Mouse (Mus musculus): ENCODE data around the gene Polr3b. TPM values are rescaled to one million over a fixed set of nuclear protein-coding genes. Genes with fewer than 3 reads are reported as not detected.

Gene Polr3b
- polyA plus RNA-seq, 1 experiment = 8.2 TPM

DNA sequence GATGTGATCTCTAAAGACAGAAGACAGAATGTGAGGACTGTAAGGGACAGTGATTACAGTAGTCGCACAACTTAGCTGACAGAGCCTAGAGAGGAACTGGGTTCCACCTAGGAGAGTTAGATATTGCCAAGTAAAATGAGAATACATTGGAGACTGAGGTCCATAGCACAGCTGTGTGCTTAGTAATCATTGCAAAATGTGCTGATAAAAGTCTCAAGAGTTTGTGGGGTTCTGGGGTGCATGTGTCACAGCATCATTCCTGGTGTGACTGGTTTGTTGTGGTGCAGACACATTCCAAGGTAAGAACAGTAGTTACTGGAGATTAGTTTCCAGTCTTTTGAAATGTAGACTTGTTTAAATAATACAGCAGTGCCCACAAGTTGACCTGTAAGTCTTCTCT is 82.5 kb downstream of the Polr3b start:
- Histone ChIP-seq H3K4me1 (ENCODE audit: control insufficient read depth, insufficient read depth, insufficient read length, low read length) (no peaks in the 10 kb centered on the region), H3K27ac (replicated peaks; ENCODE audit: low read depth, low read length) (no peak overlapping the region), H3K4me3 (ENCODE audit: insufficient read depth, low read depth, low read length) (no peak overlapping the region)

- H3K4me3 ChIP-seq (ENCODE audit: insufficient read depth, low read depth, low read length) = no peak overlapping the region
- no peak overlapping the region for H3K27ac ChIP-seq (replicated peaks; ENCODE audit: low read depth, low read length)
- no peaks in the 10 kb centered on the region for H3K4me1 ChIP-seq (ENCODE audit: control insufficient read depth, insufficient read depth, insufficient read length, low read length)
Measured at GRCm38 (mm10) chr10:84705234-84705633, 83.1 kb downstream of the Polr3b start.

- no peak overlapping the region for H3K27ac ChIP-seq (replicated peaks; ENCODE audit: low read depth, low read length)
- no peak overlapping the region for H3K4me3 ChIP-seq (ENCODE audit: insufficient read depth, low read depth, low read length)
- H3K4me1 ChIP-seq (ENCODE audit: control insufficient read depth, insufficient read depth, insufficient read length, low read length) = no peaks in the 10 kb centered on the region
Measured at GRCm38 (mm10) chr10:84706543-84706942, 84.5 kb downstream of the Polr3b start.

- no peak overlapping the region for H3K27ac ChIP-seq (replicated peaks; ENCODE audit: low read depth, low read length)
Measured at GRCm38 (mm10) chr10:84707226-84707625, 85.1 kb downstream of the Polr3b start.

DNA sequence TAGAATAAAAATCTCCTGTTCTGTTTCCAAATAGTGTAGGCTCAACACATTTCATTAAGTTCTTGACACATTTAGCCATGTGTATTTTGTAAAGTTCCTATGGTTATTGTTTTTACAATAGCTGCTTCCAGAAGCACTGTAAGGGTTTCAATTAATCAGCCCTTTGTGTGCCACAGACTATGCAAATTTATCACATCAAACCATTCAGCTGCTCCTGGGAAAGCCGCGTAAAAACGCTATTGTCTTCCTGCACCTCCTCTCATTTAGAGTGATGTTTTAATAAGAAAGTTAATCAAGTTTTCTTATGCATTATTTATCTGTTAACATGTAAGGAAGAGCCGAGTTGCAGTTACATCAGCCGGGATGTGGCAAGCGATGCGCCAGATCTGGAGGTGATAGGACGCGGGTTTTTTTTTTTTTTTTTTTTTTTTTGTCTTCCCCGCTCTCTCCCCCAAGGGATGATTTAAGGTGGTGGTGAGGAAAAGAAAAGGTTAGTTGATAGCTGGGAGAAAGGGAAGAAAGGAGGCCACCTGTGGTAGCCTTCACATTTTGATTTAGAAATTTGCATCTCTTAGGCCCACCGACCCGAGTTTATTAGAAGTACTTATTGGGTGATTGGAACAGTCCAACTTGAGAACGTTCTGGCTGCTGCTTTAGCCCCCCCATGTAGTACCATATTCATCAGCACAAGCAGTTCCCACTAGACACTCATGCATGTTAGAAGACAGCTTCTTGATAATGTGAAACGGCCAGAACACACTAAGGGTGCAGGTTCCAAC is 85.8 kb downstream of the Polr3b start:
- no peak overlapping the region for H3K4me3 ChIP-seq (ENCODE audit: insufficient read depth, low read depth, low read length)

More at GRCm38 (mm10) chr10:84707226-84707625, 85.1 kb downstream of the Polr3b start:
- Histone ChIP-seq H3K4me3 (ENCODE audit: insufficient read depth, low read depth, low read length) (no peak overlapping the region), H3K4me1 (ENCODE audit: control insufficient read depth, insufficient read depth, insufficient read length, low read length) (no peaks in the 10 kb centered on the region)

GRCm38 (mm10) chr10:84710192-84710591 is 88.1 kb downstream of the Polr3b start:
- H3K27ac ChIP-seq (replicated peaks; ENCODE audit: low read depth, low read length) = no peak overlapping the region
- no peaks in the 10 kb centered on the region for H3K4me1 ChIP-seq (ENCODE audit: control insufficient read depth, insufficient read depth, insufficient read length, low read length)

More for the DNA sequence above, 85.8 kb downstream of the Polr3b start:
- H3K4me1 ChIP-seq (ENCODE audit: control insufficient read depth, insufficient read depth, insufficient read length, low read length) = no peaks in the 10 kb centered on the region
- H3K27ac ChIP-seq (replicated peaks; ENCODE audit: low read depth, low read length) = no peak overlapping the region

DNA sequence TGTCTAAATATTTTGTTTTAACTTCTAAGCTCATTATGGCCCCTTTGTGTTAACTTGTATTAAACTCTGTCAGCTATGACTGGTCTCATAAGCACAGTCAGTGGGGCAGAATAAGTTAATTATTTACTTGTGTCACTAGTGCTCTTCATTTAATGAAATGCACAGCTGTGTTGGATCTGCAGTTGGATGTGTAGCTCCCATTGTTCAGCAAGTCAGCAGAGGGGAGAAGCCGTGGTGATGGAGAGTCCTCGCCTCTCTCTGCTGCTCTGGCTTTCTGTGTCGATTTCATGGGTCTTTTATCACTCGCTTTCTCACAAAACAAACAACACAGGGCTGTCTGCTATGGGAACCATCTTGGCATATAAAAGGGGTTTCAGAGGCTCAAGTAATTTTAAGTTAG is 88.7 kb downstream of the Polr3b start:
- H3K4me3 ChIP-seq (ENCODE audit: insufficient read depth, low read depth, low read length) = no peak overlapping the region
- no peak overlapping the region for H3K27ac ChIP-seq (replicated peaks; ENCODE audit: low read depth, low read length)
- no peaks in the 10 kb centered on the region for H3K4me1 ChIP-seq (ENCODE audit: control insufficient read depth, insufficient read depth, insufficient read length, low read length)

More at GRCm38 (mm10) chr10:84710192-84710591, 88.1 kb downstream of the Polr3b start:
- no peak overlapping the region for H3K4me3 ChIP-seq (ENCODE audit: insufficient read depth, low read depth, low read length)

GRCm38 (mm10) chr10:84711479-84711878 is 89.4 kb downstream of the Polr3b start:
- Histone ChIP-seq H3K4me1 (ENCODE audit: control insufficient read depth, insufficient read depth, insufficient read length, low read length) (no peaks in the 10 kb centered on the region), H3K27ac (replicated peaks; ENCODE audit: low read depth, low read length) (no peak overlapping the region), H3K4me3 (ENCODE audit: insufficient read depth, low read depth, low read length) (no peak overlapping the region)

GRCm38 (mm10) chr10:84711940-84712339 is 89.8 kb downstream of the Polr3b start:
- no peak overlapping the region for H3K27ac ChIP-seq (replicated peaks; ENCODE audit: low read depth, low read length)
- no peaks in the 10 kb centered on the region for H3K4me1 ChIP-seq (ENCODE audit: control insufficient read depth, insufficient read depth, insufficient read length, low read length)
- no peak overlapping the region for H3K4me3 ChIP-seq (ENCODE audit: insufficient read depth, low read depth, low read length)

DNA sequence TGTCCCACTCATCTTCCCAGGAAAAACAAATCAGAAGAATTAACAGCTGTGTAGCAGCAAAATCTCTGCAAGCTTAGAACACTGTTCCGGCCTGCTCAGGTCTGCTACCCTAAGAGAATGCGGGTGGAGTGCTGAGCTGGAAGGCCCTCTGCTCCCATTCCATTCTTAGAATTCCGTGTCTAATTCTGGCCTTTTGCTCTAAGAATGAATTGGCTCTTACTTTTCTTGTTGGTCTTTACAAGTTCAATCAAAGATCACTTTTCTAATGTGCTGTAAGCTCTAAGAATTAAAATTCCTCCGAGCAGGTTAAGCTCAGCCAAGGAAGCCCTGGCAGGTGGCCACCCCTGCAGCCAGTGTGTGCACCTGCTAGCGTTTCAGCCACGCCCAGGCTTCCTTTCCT is 90.4 kb downstream of the Polr3b start:
- no peak overlapping the region for H3K27ac ChIP-seq (replicated peaks; ENCODE audit: low read depth, low read length)
- H3K4me1 ChIP-seq (ENCODE audit: control insufficient read depth, insufficient read depth, insufficient read length, low read length) = no peaks in the 10 kb centered on the region
- no peak overlapping the region for H3K4me3 ChIP-seq (ENCODE audit: insufficient read depth, low read depth, low read length)

GRCm38 (mm10) chr10:84713043-84713442 is 91.0 kb downstream of the Polr3b start:
- no peaks in the 10 kb centered on the region for H3K4me1 ChIP-seq (ENCODE audit: control insufficient read depth, insufficient read depth, insufficient read length, low read length)
- no peak overlapping the region for H3K27ac ChIP-seq (replicated peaks; ENCODE audit: low read depth, low read length)
- no peak overlapping the region for H3K4me3 ChIP-seq (ENCODE audit: insufficient read depth, low read depth, low read length)

DNA sequence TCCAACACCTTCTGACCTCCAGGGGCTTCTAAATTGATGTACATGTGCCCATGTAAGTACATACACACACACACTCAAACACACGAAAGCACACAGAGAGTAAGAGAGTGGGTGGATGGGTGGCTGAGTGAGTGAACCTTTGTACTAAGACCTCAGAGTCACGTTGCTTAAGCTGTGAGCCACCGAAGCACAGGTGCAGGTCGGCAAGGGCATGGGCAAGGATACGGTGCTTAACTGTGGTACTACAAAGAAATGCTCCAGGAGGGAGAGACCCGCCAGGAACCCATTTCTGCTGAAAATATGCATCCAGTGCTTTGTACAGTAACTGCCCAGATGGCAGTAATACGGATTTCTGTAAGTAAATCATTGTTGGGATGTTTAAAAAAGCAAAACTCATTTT is 93.5 kb downstream of the Polr3b start:
- Histone ChIP-seq H3K27ac (replicated peaks; ENCODE audit: low read depth, low read length) (no peak overlapping the region), H3K4me3 (ENCODE audit: insufficient read depth, low read depth, low read length) (no peak overlapping the region), H3K4me1 (ENCODE audit: control insufficient read depth, insufficient read depth, insufficient read length, low read length) (no peaks in the 10 kb centered on the region)

GRCm38 (mm10) chr10:84716581-84716980 is 94.5 kb downstream of the Polr3b start:
- Histone ChIP-seq H3K4me1 (ENCODE audit: control insufficient read depth, insufficient read depth, insufficient read length, low read length) (no peaks in the 10 kb centered on the region), H3K27ac (replicated peaks; ENCODE audit: low read depth, low read length) (no peak overlapping the region)

DNA sequence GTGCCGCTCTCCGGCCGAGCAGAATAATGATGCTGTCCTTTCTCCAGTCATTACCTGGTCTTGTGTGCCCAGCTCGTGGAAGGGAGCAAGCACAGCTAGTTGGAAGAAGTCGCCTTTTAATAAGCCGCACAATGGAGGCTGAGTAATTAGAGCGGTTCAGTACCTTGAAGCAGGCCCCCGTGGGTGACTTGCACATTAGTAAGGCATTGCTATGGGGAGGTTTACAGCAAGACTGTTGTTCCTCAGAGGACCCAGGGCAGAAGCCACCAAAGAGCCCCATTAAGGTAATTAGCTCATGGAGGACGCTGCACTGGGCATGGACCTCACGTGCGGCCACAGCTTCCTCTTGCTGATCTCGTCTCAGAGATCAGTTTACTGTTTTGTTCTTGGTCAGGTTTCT is 100.6 kb downstream of the Polr3b start:
- no peak overlapping the region for H3K4me3 ChIP-seq (ENCODE audit: insufficient read depth, low read depth, low read length)
- H3K27ac ChIP-seq (replicated peaks; ENCODE audit: low read depth, low read length) = no peak overlapping the region
- no peaks in the 10 kb centered on the region for H3K4me1 ChIP-seq (ENCODE audit: control insufficient read depth, insufficient read depth, insufficient read length, low read length)

More at GRCm38 (mm10) chr10:84716581-84716980, 94.5 kb downstream of the Polr3b start:
- H3K4me3 ChIP-seq (ENCODE audit: insufficient read depth, low read depth, low read length) = no peak overlapping the region

DNA sequence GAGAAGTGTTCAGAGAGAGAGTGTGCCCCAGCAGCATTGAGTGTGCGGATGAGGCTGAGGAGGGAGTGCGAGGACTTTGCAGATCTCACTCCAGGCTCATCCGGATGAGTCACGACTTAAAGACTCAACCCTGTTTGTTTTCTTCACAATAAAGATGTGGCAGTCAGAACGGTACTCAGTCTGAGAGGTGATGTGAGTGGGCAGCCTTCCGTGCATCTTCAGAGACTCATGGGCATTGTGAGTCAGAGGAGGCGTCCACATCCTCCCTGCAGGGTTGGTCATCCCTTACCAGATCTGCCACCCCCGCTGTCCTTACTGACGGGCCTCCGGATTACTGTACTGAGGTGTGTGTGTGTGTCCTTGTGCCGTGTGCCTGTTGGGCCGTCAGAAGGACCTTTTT is 104.9 kb downstream of the Polr3b start:
- no peaks in the 10 kb centered on the region for H3K4me1 ChIP-seq (ENCODE audit: control insufficient read depth, insufficient read depth, insufficient read length, low read length)
- no peak overlapping the region for H3K4me3 ChIP-seq (ENCODE audit: insufficient read depth, low read depth, low read length)
- H3K27ac ChIP-seq (replicated peaks; ENCODE audit: low read depth, low read length) = no peak overlapping the region

DNA sequence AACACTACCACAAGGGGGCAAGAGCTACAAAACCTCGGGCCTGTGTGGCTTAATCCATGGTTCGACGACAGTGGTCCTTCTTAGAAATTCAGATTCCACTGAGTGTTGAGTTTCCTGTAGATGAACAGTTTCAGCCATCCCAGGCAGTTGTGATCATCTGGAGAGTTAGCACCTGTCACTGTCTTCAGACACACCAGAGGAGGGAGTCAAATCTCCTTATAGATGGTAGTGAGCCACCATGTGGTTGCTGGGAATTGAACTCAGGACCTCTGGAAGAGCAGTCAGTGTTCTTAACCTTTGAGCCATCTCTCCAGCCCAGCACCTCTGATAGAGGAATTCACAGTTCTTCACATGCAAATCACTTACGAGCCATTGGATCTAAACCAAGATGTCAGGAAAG is 105.7 kb downstream of the Polr3b start:
- H3K27ac ChIP-seq (replicated peaks; ENCODE audit: low read depth, low read length) = no peak overlapping the region
- H3K4me3 ChIP-seq (ENCODE audit: insufficient read depth, low read depth, low read length) = no peak overlapping the region
- H3K4me1 ChIP-seq (ENCODE audit: control insufficient read depth, insufficient read depth, insufficient read length, low read length) = no peaks in the 10 kb centered on the region

Measured in brown adipose tissue, adult 24 weeks (tissue).